Mouse (Mus musculus) E14TG2a.4 (cell line): Measurements from ENCODE around the gene Ilf2.

ENCODE experiments used
- CTCF ChIP-seq: conservative IDR thresholded peaks from 2 replicates; pipeline ENCODE4 v1.5.1; 2014; ENCODE audit warnings: low read length
- NANOG ChIP-seq: IDR thresholded peaks from 2 replicates; pipeline ENCODE4 v1.6.1; 2014; ENCODE audit warnings: borderline replicate concordance, low read length, mixed read lengths

DNA sequence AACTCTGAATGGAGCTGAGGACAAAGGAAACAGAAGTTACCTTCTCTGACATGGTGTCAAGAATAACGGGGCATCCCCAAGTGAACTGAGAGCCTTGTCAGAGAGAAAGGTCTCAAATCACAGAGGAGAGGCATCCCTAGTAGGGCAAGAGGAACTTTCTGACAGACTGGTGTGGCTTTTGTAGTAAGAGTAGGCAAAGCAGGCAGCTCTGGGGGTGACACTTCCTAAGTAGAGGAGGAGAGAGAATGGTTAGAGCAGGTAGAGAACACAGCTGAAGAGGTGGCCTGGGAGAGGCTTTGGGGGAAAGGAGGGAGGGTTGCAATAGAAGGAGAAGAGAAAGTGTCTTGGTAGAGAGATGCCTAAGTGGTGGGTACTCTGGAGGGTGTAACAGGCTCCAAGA lies 59.5 kb downstream of the Ilf2 start:
- no peak for TF ChIP-seq CTCF
- TF ChIP-seq NANOG = no peak
